Mouse (Mus musculus) frontal cortex, postnatal 36 days (tissue): ENCODE data around the gene Steap4.
A peak's percentile ranks its signal among the peaks of the same experiment; 100 is the strongest.
"Not testable (repeated sequence)": the region's sequence is repeated elsewhere in the genome, so short reads cannot be mapped to it uniquely, and the experiment has no call there.

Experiments used
- DNase-seq, 2 experiments: peaks; one replicate each; pipeline ENCODE4 v3.0.0; 2022; ENCODE audit warnings: low spot score in 2 of 2

Gene Steap4

GRCm38 (mm10) chr5:7988415-7988814 is 28.2 kb downstream of the Steap4 start:
- no peak for DNase-seq

- not testable (repeated sequence) for DNase-seq
These were observed 31.4 kb downstream of the Steap4 start for GRCm38 (mm10) chr5:7991631-7992030.

- no peak for DNase-seq
These were observed 33.5 kb downstream of the Steap4 start for GRCm38 (mm10) chr5:7993766-7994165.

- no peak for DNase-seq
These were observed 35.1 kb downstream of the Steap4 start for GRCm38 (mm10) chr5:7995288-7995897.

- peak; percentile 11 to 16 for DNase-seq
These were observed 36.3 kb downstream of the Steap4 start for GRCm38 (mm10) chr5:7996401-7997044.

GRCm38 (mm10) chr5:7997086-7997485 is 36.8 kb downstream of the Steap4 start:
- no peak for DNase-seq

GRCm38 (mm10) chr5:8000466-8000865 is 40.2 kb downstream of the Steap4 start:
- peak; percentile 31 for DNase-seq

- no peak for DNase-seq
These were observed 42.6 kb downstream of the Steap4 start for GRCm38 (mm10) chr5:8002827-8003226.

- no peak for DNase-seq
These were observed 53.0 kb downstream of the Steap4 start for GRCm38 (mm10) chr5:8013276-8013675.
